Mouse (Mus musculus) megakaryocyte, embryonic 14.5 days (primary cell): ENCODE data around the gene Gm49320. TPM values are rescaled to one million over a fixed set of nuclear protein-coding genes. Genes with fewer than 3 reads are reported as not detected.

Source experiments
- H3K27me3 ChIP-seq: replicated peaks from 2 replicates; pipeline ENCODE3; 2012; ENCODE audit warnings: inconsistent platforms
- H3K36me3 ChIP-seq: replicated peaks from 2 replicates; pipeline ENCODE3; 2012; ENCODE audit warnings: low read length, inconsistent platforms, mixed read lengths
- H3K4me1 ChIP-seq: 2 replicates; pipeline ENCODE4 v1.6.1; 2012; ENCODE audit warnings: inconsistent platforms
- H3K4me3 ChIP-seq: replicated peaks from 2 replicates; pipeline ENCODE3; 2012; ENCODE audit warnings: moderate library complexity, mild to moderate bottlenecking, inconsistent platforms
- H3K9me3 ChIP-seq: 2 replicates; pipeline ENCODE4 v1.6.1; 2012; ENCODE audit warnings: inconsistent platforms
- FLI1 ChIP-seq: IDR thresholded peaks from 2 replicates; pipeline ENCODE4 v1.6.1; 2012; ENCODE audit warnings: low read length, inconsistent platforms, mixed read lengths
- GATA1 ChIP-seq: IDR thresholded peaks from 3 replicates; pipeline ENCODE4 v1.6.1; 2012; ENCODE audit warnings: mixed read lengths, low read length, inconsistent platforms, borderline replicate concordance
- polyA plus RNA-seq: library from polyadenylated mRNA; stranded (reverse); fragments of >175 nt; gene quantifications from 2 replicates; pipeline ENCODE4 v1.2.3, GENCODE M21; 2012; ENCODE audit warnings: low replicate concordance; ENCODE audit not compliant: insufficient read depth

Gene Gm49320
- 12.4 TPM in 1 of 2 replicates, not detected in the other for polyA plus RNA-seq

- Histone ChIP-seq H3K36me3 (peaks cover 40% of the 10 kb centered on the region), H3K4me3 (peak within 1 kb of the TSS; percentile 96), H3K4me1 (peaks cover 51% of the 10 kb centered on the region), H3K27me3 (peaks cover 18% of the 10 kb centered on the region), H3K9me3 (no peaks in the 10 kb centered on the region)
- TF ChIP-seq FLI1: no peak
These were observed at the start of gene Gm49320, which contains the start of gene Map2k7 for GRCm38 (mm10) chr8:4238434-4239192. TSS of gene Gm49320 (plus strand) at chr8:4238865. TSS of gene Map2k7 (plus strand) at chr8:4238740.

- TF ChIP-seq FLI1 (no peak), GATA1 (no peak)
- H3K9me3 ChIP-seq: no peaks in the 10 kb centered on the region
- no peak overlapping the region for H3K4me3 ChIP-seq
- peaks cover 81% of the 10 kb centered on the region for H3K36me3 ChIP-seq
- H3K4me1 ChIP-seq: peaks cover 11% of the 10 kb centered on the region
- peaks cover under 1% of the 10 kb centered on the region for H3K27me3 ChIP-seq
These were observed 49.5 kb upstream of the Gm49320 start for GRCm38 (mm10) chr8:4189031-4189722.

- Histone ChIP-seq H3K4me1 (peaks cover 8% of the 10 kb centered on the region), H3K36me3 (peaks cover 61% of the 10 kb centered on the region), H3K9me3 (no peaks in the 10 kb centered on the region)
These were observed 46.4 kb upstream of the Gm49320 start for GRCm38 (mm10) chr8:4192305-4192704.

GRCm38 (mm10) chr8:4192807-4193587, 45.7 kb upstream of the Gm49320 start:
- Histone ChIP-seq H3K9me3 (no peaks in the 10 kb centered on the region), H3K4me1 (peaks cover 8% of the 10 kb centered on the region), H3K27me3 (peaks cover 4% of the 10 kb centered on the region), H3K4me3 (peak overlapping the region; percentile 30), H3K36me3 (peaks cover 58% of the 10 kb centered on the region)
- TF ChIP-seq GATA1 (no peak), FLI1 (no peak)

More at GRCm38 (mm10) chr8:4192305-4192704, 46.4 kb upstream of the Gm49320 start:
- no peak overlapping the region for H3K4me3 ChIP-seq
- TF ChIP-seq FLI1 (no peak), GATA1 (no peak)
- H3K27me3 ChIP-seq: peaks cover 4% of the 10 kb centered on the region

- TF ChIP-seq FLI1 (no peak), GATA1 (no peak)
- Histone ChIP-seq H3K9me3 (no peaks in the 10 kb centered on the region), H3K27me3 (peaks cover 4% of the 10 kb centered on the region), H3K36me3 (peaks cover 53% of the 10 kb centered on the region), H3K4me3 (peak overlapping the region; percentile 30), H3K4me1 (peaks cover 8% of the 10 kb centered on the region)
These were observed 45.1 kb upstream of the Gm49320 start for GRCm38 (mm10) chr8:4193588-4193894.

GRCm38 (mm10) chr8:4201321-4201720, 37.3 kb upstream of the Gm49320 start:
- Histone ChIP-seq H3K4me3 (no peak overlapping the region), H3K36me3 (peaks cover 50% of the 10 kb centered on the region), H3K27me3 (peaks cover 41% of the 10 kb centered on the region), H3K4me1 (peaks cover 19% of the 10 kb centered on the region), H3K9me3 (no peaks in the 10 kb centered on the region)
- TF ChIP-seq GATA1 (no peak), FLI1 (no peak)

- Histone ChIP-seq H3K27me3 (peaks cover 55% of the 10 kb centered on the region), H3K4me1 (peaks cover 28% of the 10 kb centered on the region), H3K4me3 (no peak overlapping the region), H3K9me3 (peaks cover 16% of the 10 kb centered on the region), H3K36me3 (peaks cover 61% of the 10 kb centered on the region)
- TF ChIP-seq FLI1: no peak
- no peak for TF ChIP-seq GATA1
These were observed 33.2 kb upstream of the Gm49320 start for GRCm38 (mm10) chr8:4205246-4206123.

GRCm38 (mm10) chr8:4206182-4207015, 32.3 kb upstream of the Gm49320 start:
- Histone ChIP-seq H3K4me1 (peaks cover 21% of the 10 kb centered on the region), H3K27me3 (peaks cover 59% of the 10 kb centered on the region), H3K4me3 (no peak overlapping the region), H3K9me3 (peaks cover 21% of the 10 kb centered on the region), H3K36me3 (peaks cover 61% of the 10 kb centered on the region)
- no peak for TF ChIP-seq FLI1
- no peak for TF ChIP-seq GATA1
